Mouse (Mus musculus) brain, embryonic 14.5 days (tissue): Measurements from ENCODE around the gene Ccdc83.

Experiments
- CTCF ChIP-seq: fragments of 200-500 bp; IDR thresholded peaks from 2 replicates; pipeline ENCODE4 v1.5.1; 2012; ENCODE audit warnings: inconsistent platforms, mild to moderate bottlenecking, moderate library complexity, borderline replicate concordance; ENCODE audit not compliant: insufficient read depth, insufficient read length; ENCODE audit errors: extremely low read depth
- POLR2A ChIP-seq: fragments of 200-500 bp; IDR thresholded peaks from 2 replicates; pipeline ENCODE4 v1.6.1; 2012; ENCODE audit warnings: mild to moderate bottlenecking, inconsistent platforms, borderline replicate concordance; ENCODE audit not compliant: poor library complexity, insufficient read depth, insufficient read length, severe bottlenecking; ENCODE audit errors: extremely low read depth

- no peak for TF ChIP-seq CTCF
- TF ChIP-seq POLR2A: no peak
These were observed 5.7 kb downstream of the Ccdc83 start for GRCm38 (mm10) chr7:90259899-90260298.
